Mouse (Mus musculus) right cerebral cortex, postnatal 36 days (tissue): ENCODE results near the gene Reep6.
A peak's percentile ranks its signal among the peaks of the same experiment; 100 is the strongest.

Experiments
- DNase-seq, 2 experiments: peaks; one replicate each; pipeline ENCODE4 v3.0.0; 2022; ENCODE audit warnings: low spot score in 2 of 2, mixed read lengths in 1 of 2

The Reep6 gene

GRCm38 (mm10) chr10:80356001-80356682 lies 26.4 kb downstream of the Reep6 start, which contains the start of gene Plk5:
Gene Plk5, plus strand, starts transcription at chr10:80356459.
- no peak for DNase-seq

GRCm38 (mm10) chr10:80356737-80357136 lies 27.0 kb downstream of the Reep6 start:
- no peak for DNase-seq

GRCm38 (mm10) chr10:80357336-80357735 lies 27.6 kb downstream of the Reep6 start:
- DNase-seq, result no peak

GRCm38 (mm10) chr10:80357994-80358639 lies 28.4 kb downstream of the Reep6 start:
- no peak for DNase-seq

- no peak for DNase-seq
These were observed 34.0 kb downstream of the Reep6 start for GRCm38 (mm10) chr10:80363734-80364133.

GRCm38 (mm10) chr10:80365736-80366135 lies 36.0 kb downstream of the Reep6 start:
- DNase-seq, result no peak

- DNase-seq, result no peak
These were observed 38.2 kb downstream of the Reep6 start for GRCm38 (mm10) chr10:80367954-80368353.

GRCm38 (mm10) chr10:80368392-80368791 lies 38.6 kb downstream of the Reep6 start:
- no peak for DNase-seq

GRCm38 (mm10) chr10:80369995-80370747 lies 40.4 kb downstream of the Reep6 start:
- peak in 1 of 2 experiments; percentile 71 for DNase-seq

GRCm38 (mm10) chr10:80371411-80371966 lies 41.7 kb downstream of the Reep6 start:
- DNase-seq, result peak; percentile 56 to 63

- DNase-seq, result no peak
These were observed 42.2 kb downstream of the Reep6 start for GRCm38 (mm10) chr10:80371983-80372382.

- DNase-seq, result peak; percentile 47 to 65
These were observed 43.0 kb downstream of the Reep6 start for GRCm38 (mm10) chr10:80372706-80373105.

GRCm38 (mm10) chr10:80374063-80374462 lies 44.3 kb downstream of the Reep6 start:
- DNase-seq, result peak in 1 of 2 experiments; percentile 73

- peak; percentile 80 to 82 for DNase-seq
These were observed 46.4 kb downstream of the Reep6 start for GRCm38 (mm10) chr10:80376160-80376559.

GRCm38 (mm10) chr10:80377716-80378115 lies 48.0 kb downstream of the Reep6 start:
- no peak for DNase-seq

GRCm38 (mm10) chr10:80382641-80383365 lies 53.0 kb downstream of the Reep6 start:
- DNase-seq, result no peak

- no peak for DNase-seq
These were observed 53.7 kb downstream of the Reep6 start for GRCm38 (mm10) chr10:80383431-80383830.

GRCm38 (mm10) chr10:80384115-80384639 lies 54.4 kb downstream of the Reep6 start:
- no peak for DNase-seq

GRCm38 (mm10) chr10:80384709-80385108 lies 55.0 kb downstream of the Reep6 start:
- no peak for DNase-seq

- DNase-seq, result no peak
These were observed 55.6 kb downstream of the Reep6 start for GRCm38 (mm10) chr10:80385310-80385709.
